Mouse (Mus musculus): ENCODE measurements around the gene Pxt1. TPM values are rescaled to one million over a fixed set of nuclear protein-coding genes. Genes with fewer than 3 reads are reported as not detected.

Pxt1 gene
- polyA plus RNA-seq, 1 experiment from 2014 or later = not detected

DNA sequence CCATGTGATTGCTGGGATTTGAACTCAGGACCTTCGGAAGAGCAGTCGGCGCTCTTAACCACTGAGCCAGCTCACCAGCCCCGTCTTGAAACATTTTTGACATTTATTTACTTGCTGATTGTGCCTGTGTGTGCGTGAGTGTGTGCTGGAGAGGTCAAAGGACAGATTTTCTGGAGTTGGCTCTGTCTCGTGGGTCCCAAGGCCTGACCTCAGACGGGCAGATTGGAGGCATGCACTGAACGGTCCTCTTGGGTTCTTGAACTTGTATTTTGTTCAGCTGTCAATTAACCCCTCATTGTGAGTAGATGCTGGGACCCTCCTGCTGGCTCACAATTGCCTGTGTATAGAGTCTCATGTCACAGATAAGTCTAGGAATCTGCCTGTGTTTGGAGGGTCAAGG lies 57.4 kb downstream of the Pxt1 start:
- 75% methylated on average over 8 of the region's 8 CpGs for WGBS
- no peak for ATAC-seq

DNA sequence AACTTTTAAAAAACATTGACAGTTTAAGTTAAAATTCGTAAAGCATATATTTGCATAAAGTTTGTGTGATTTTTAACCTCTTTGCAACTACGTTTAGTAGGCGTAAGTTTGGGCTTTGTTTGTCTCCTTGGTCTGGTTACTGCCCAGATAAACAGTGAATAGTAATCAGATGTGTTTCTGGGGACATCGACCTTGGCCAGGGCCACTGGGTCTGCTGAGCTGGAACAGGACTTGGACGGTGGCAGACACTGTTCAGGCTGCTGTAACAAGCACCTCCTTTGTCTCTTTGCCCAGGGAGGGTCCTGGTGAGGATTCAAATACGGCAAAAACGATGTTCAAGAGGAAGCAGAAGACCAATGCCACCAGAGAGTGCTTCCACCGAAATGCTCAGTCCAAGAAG lies 58.4 kb downstream of the Pxt1 start:
- Histone ChIP-seq H3K27ac (ENCODE audit: low read depth, low read length) (no peak overlapping the region), H3K9ac (ENCODE audit: low read depth, low read length) (no peak overlapping the region)
- TF ChIP-seq CTCF (IDR thresholded peaks at IDR 0.05; ENCODE audit: low read depth) = no peak

More for the DNA sequence above, 57.4 kb downstream of the Pxt1 start:
- Histone ChIP-seq H3K4me3 (ENCODE audit: low read depth, low read length) (no peak overlapping the region), H3K9ac (ENCODE audit: low read depth, low read length) (no peak overlapping the region), H3K27me3 (replicated peaks; ENCODE audit: control insufficient read depth, insufficient read depth, low read length) (no peaks in the 10 kb centered on the region), H3K4me2 (replicated peaks; ENCODE audit: low read depth) (no peak overlapping the region), H3K4me1 (replicated peaks; ENCODE audit: control insufficient read depth, insufficient read depth, low read length) (no peaks in the 10 kb centered on the region), H3K36me3 (ENCODE audit: control insufficient read depth, insufficient read depth) (no peaks in the 10 kb centered on the region), H3K27ac (ENCODE audit: low read depth, low read length) (no peak overlapping the region), H3K9me3 (ENCODE audit: control insufficient read depth) (no peaks in the 10 kb centered on the region)
- no peak for TF ChIP-seq CTCF (IDR thresholded peaks at IDR 0.05; ENCODE audit: low read depth)

More for the DNA sequence above, 58.4 kb downstream of the Pxt1 start:
- 84% methylated on average over 8 of the region's 8 CpGs for WGBS
- Histone ChIP-seq H3K4me1 (replicated peaks; ENCODE audit: control insufficient read depth, insufficient read depth, low read length) (no peaks in the 10 kb centered on the region), H3K9me3 (ENCODE audit: control insufficient read depth) (no peaks in the 10 kb centered on the region), H3K27me3 (replicated peaks; ENCODE audit: control insufficient read depth, insufficient read depth, low read length) (no peaks in the 10 kb centered on the region), H3K4me3 (ENCODE audit: low read depth, low read length) (no peak overlapping the region), H3K4me2 (replicated peaks; ENCODE audit: low read depth) (no peak overlapping the region), H3K36me3 (ENCODE audit: control insufficient read depth, insufficient read depth) (no peaks in the 10 kb centered on the region)
- ATAC-seq = no peak

Other genes starting within 250 kb of the Pxt1 start
- gene AC170998.1, start 217.8 kb downstream of the Pxt1 start, polyA plus RNA-seq (2015; fragmentation: Nextera tagmentation; extraction: Ambion mirVana) = 1.2 and 1.5 TPM in 2 replicates
- gene Mapk13, start 174.5 kb downstream of the Pxt1 start, polyA plus RNA-seq (2015; fragmentation: Nextera tagmentation; extraction: Ambion mirVana) = 204 and 222 TPM in 2 replicates
- gene Brpf3, start 142.8 kb downstream of the Pxt1 start, polyA plus RNA-seq (2015; fragmentation: Nextera tagmentation; extraction: Ambion mirVana) = 42.9 and 44.4 TPM in 2 replicates
- gene Pnpla1, start 85.4 kb downstream of the Pxt1 start, polyA plus RNA-seq (2015; fragmentation: Nextera tagmentation; extraction: Ambion mirVana) = 0.12 and 0.20 TPM in 2 replicates
- 2.9 and 3.5 TPM in 2 replicates for gene 4930539E08Rik, start 28.5 kb downstream of the Pxt1 start, polyA plus RNA-seq (2015; fragmentation: Nextera tagmentation; extraction: Ambion mirVana)
- 25.6 and 27.0 TPM in 2 replicates for gene Kctd20, start 8.1 kb upstream of the Pxt1 start, polyA plus RNA-seq (2015; fragmentation: Nextera tagmentation; extraction: Ambion mirVana)
- 51.5 and 59.5 TPM in 2 replicates for gene Stk38, start 64.2 kb upstream of the Pxt1 start, polyA plus RNA-seq (2015; fragmentation: Nextera tagmentation; extraction: Ambion mirVana)
- 257 TPM in 2 replicates for gene Srsf3, start 88.8 kb upstream of the Pxt1 start, polyA plus RNA-seq (2015; fragmentation: Nextera tagmentation; extraction: Ambion mirVana)
- 74.9 and 88.3 TPM in 2 replicates for gene Cdkn1a, start 147.1 kb upstream of the Pxt1 start, polyA plus RNA-seq (2015; fragmentation: Nextera tagmentation; extraction: Ambion mirVana)
- 0.20 TPM in 2 replicates for gene Rab44, start 170.3 kb upstream of the Pxt1 start, polyA plus RNA-seq (2015; fragmentation: Nextera tagmentation; extraction: Ambion mirVana)